Mouse (Mus musculus) Patski (cell line): ENCODE measurements around the gene Myo16. TPM values are rescaled to one million over a fixed set of nuclear protein-coding genes. Genes with fewer than 3 reads are reported as not detected.

ENCODE experiments used
- ATAC-seq: fragments of 100-300 bp; one replicate; pipeline ENCODE4 v1.8.0; 2021
- CTCF ChIA-PET: fragments of 350-600 bp; sonication (Branson Sonifier 250); formaldehyde crosslinking; loops from one replicate; lab custom pipeline; 2022; ENCODE audit warnings: inconsistent platforms; lab: Charles Lee
- POLR2A ChIA-PET: fragments of 350-600 bp; sonication (Branson Sonifier 250); formaldehyde crosslinking; loops from one replicate; lab custom pipeline; 2022; ENCODE audit warnings: antibody characterized with exemption, inconsistent platforms; lab: Charles Lee
- DNase-seq: peaks from one replicate; pipeline ENCODE4 v3.0.0-alpha.2; 2011; ENCODE audit warnings: low read depth, low spot score
- H3K27me3 ChIP-seq: fragments of 371-371 bp; one replicate; pipeline ENCODE4 v1.5.1; 2021
- CTCF ChIP-seq: fragments of 100-300 bp; IDR thresholded peaks from one replicate; pipeline ENCODE4 v1.5.1; 2021
- in situ Hi-C: fragments of 300-500 bp; cut with MboI; formaldehyde crosslinking; loops from 3 replicates; pipeline ENCODE4 v1.11.1; 2018; ENCODE audit warnings: low pct_unique_long_range_greater_than_20kb, mixed read lengths
- polyA plus RNA-seq: library from polyadenylated mRNA; unstranded; gene quantifications from one replicate; pipeline ENCODE4 v1.2.3, GENCODE M21; 2021

Myo16 gene
- polyA plus RNA-seq, 1 experiment from 2014 or later = 0.05 TPM

DNA sequence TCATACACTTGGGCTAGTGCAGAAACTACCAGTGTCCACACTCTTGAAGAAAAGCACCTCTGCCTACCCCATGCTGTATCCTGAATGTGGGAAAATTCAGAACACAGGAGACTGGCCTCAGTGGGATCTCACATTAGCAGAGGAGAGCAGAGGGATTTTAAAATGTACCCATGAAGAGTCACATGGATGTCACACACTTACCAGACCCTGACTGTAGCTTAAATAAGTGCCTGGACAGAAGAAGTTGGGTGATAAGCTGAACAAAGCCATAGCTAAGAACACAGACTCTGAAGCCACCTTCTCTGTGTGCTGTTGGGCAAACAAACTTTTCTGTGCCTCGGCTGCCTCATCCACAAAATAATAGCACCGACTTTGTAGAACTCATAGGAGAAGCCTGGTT, 477.3 kb downstream of the Myo16 start:
- DNase-seq = no peak
- ATAC-seq = no peak
- no peaks in the 10 kb centered on the region for H3K27me3 ChIP-seq
- TF ChIP-seq CTCF = no peak
- ChIA-PET CTCF (interaction anchor here (1.4 to 1.5 kb wide), 2 partner anchors 9 to 33 kb away, joined by 4 to 9 read pairs; no protein-coding TSS in a partner anchor), POLR2A (no interaction called here)
- in situ Hi-C loops = no loop called here

DNA sequence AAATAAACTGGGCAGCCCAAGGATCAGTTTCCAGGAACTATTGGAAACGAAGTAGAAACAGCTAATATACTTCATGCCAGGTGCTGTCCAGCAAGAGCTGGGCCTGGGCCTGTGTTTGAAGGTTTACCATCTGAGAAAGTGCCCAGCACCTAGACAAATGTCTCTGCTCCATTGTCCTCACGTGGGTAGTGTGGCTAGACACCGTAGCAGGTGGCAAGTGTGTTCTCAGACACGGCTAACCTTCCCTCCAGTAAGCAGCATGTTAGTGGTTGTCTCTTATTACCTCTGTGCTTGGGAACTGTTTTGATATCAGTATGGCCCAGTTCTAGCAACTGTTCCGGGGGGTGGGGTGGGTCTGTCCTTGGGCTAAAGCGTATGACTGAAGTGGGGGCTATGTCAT, 478.9 kb downstream of the Myo16 start:
- in situ Hi-C loops = no loop called here
- no peak for ATAC-seq
- DNase-seq = no peak
- TF ChIP-seq CTCF = no peak
- POLR2A ChIA-PET = no interaction called here
- CTCF ChIA-PET = interaction anchor here (0.7 to 1.2 kb wide), 3 partner anchors 26 to 230 kb away, joined by 3 to 4 read pairs (median 3); no protein-coding TSS in a partner anchor
- no peaks in the 10 kb centered on the region for H3K27me3 ChIP-seq

DNA sequence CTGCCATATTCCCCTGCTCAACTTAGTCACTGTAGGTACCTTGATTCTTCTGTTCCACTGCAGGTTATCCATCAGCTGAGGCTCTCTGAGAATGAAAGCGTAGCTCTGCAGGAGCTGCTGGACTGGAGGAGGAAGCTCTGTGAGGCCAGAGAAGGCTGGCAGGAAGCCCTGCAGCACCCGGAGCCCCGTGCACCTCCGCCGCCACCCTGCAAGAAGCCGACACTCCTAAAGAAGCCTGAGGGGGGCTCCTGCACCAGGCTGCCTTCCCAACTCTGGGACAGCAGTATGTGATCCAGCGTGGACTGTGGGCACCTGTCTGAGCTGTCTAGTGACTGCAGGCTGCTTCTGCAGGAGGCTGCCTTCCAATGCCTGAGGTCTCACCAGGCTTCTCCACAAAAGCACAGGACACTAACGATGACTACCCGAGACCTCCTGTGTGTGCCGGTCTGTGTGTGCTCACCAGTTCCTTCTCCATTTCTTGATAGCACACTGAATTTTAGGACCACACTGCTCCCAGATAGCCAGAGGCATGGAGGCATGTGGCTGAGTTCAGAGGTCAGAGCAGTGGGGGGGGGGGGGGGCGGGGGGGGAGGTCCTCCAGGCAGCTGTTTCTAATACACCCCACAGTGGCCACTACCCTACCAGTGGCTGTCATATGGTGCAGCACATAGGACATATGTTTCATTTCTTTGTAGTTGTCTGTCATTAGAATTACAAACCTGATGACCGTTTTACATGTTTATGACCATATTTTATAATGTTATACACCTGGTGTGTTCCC, 479.8 kb downstream of the Myo16 start:
- ATAC-seq (no peak), DNase-seq (no peak)
- in situ Hi-C loops = no loop called here
- no peak for TF ChIP-seq CTCF
- ChIA-PET POLR2A (no interaction called here), CTCF (interaction anchor here (0.7 to 1.2 kb wide), 3 partner anchors 27 to 229 kb away, joined by 3 to 4 read pairs (median 3); no protein-coding TSS in a partner anchor)
- H3K27me3 ChIP-seq = no peaks in the 10 kb centered on the region

DNA sequence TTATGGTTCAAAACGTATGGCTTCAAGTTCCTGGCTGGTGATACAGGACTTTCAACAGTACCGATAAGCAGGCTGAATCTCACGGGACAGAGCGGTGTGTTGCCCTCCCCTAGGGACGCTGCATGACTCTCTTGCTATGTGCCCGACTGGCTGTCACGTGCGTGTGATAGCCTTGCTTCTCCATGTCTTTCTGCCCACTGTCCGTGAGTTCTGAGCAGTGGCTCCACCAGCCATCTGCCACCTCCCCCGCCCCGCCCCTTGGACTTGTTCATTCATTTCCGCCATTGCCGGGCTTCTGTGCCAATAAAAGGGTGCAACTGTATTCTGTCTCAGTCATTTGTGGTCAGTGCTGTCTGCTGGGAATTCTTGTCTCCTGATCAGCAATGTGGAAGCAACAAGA, 480.7 kb downstream of the Myo16 start:
- in situ Hi-C loops = no loop called here
- DNase-seq (no peak), ATAC-seq (no peak)
- ChIA-PET POLR2A (no interaction called here), CTCF (interaction anchor here (1.0 to 1.4 kb wide), 2 partner anchors 15 to 30 kb away, joined by 3 read pairs; no protein-coding TSS in a partner anchor)
- no peaks in the 10 kb centered on the region for H3K27me3 ChIP-seq
- no peak for TF ChIP-seq CTCF

DNA sequence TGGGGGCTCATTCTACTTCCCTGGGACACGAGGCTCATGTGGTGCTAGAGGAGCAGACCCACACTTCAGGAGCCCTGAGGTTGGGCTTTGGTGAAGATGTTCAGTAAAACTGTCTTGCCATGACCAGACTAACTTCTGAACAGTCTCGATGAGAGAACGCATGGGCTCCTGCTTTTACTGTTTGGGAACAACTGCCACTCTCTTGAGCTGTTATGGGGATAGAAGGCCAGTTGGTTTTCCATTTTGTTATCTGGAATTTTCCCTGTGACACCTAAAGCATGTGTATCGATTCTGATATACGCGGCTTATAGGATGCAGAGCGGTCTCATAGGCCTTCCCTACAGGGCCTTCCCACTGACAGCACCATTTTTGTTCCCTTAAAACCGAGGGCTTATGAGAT, 485.2 kb downstream of the Myo16 start:
- no peak for ATAC-seq

DNA sequence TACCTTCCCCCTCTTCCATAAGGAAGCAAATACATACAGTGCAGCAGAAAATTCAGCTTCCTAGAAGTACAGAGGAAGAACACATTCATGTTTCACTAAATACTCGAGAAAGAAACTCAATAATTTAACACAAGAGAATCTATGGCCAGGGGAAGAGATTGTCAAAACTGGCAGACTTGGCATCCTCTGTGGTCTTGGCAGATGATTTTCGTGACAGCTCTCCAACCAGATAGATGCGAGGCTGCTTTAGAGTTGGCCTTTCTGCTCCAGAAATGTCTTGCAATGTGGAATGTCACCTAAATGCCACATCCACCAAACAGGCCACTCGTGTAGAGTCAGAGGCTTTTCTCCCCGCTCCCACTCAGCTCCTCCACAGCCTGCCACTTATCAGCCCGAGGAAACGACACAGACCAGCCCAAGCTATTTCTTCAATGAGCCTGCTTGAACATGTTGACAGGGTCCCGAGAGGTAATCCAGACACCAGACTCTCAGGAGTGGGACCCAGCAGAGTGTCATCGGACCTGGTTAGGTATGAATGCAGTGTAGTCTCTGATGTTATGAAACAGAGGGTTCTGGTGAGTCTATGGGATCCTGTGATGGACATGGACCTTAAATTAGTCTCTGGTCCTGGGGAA, 486.6 kb downstream of the Myo16 start:
- no peaks in the 10 kb centered on the region for H3K27me3 ChIP-seq
- no peak for TF ChIP-seq CTCF
- DNase-seq (no peak), ATAC-seq (no peak)
- in situ Hi-C loops = no loop called here
- ChIA-PET POLR2A (interaction anchor here (0.6 to 1.5 kb wide), 2 partner anchors 10 to 629 kb away, joined by 3 to 5 read pairs; no protein-coding TSS in a partner anchor), CTCF (interaction anchor here (0.9 to 1.1 kb wide), 3 partner anchors 10 to 24 kb away, joined by 3 to 4 read pairs (median 4); no protein-coding TSS in a partner anchor)

More for the DNA sequence above, 485.2 kb downstream of the Myo16 start:
- CTCF ChIA-PET = no interaction called here
- POLR2A ChIA-PET = no interaction called here
- no peak for TF ChIP-seq CTCF
- in situ Hi-C loops = no loop called here
- DNase-seq = no peak
- H3K27me3 ChIP-seq = no peaks in the 10 kb centered on the region

DNA sequence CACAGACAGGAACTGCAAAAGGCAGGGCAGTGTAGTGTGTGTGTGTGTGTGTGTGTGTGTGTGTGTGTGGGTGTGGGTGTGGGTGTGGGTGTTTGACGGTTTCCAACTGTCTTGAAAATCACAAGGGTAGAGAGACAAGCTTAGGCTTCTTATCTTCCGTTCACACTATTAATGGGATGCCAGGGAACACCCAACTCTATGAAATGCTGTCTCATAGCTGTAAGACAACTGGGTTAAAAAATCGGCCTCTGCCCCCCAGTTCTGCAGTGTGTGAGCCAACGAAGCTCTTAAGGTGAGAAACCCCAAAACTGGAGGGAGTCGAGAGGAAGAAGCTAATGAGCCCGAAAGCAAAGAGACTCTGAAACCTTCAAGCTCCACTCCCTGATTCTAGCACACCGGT, 487.1 kb downstream of the Myo16 start:
- in situ Hi-C loops = no loop called here
- ChIA-PET CTCF (interaction anchor here (0.9 kb wide), 1 partner anchor 23 kb away, joined by 4 read pairs; no protein-coding TSS in a partner anchor), POLR2A (interaction anchor here (0.6 to 1.5 kb wide), 2 partner anchors 10 to 628 kb away, joined by 3 to 5 read pairs; no protein-coding TSS in a partner anchor)
- DNase-seq (no peak), ATAC-seq (no peak)
- no peak for TF ChIP-seq CTCF
- H3K27me3 ChIP-seq = no peaks in the 10 kb centered on the region

DNA sequence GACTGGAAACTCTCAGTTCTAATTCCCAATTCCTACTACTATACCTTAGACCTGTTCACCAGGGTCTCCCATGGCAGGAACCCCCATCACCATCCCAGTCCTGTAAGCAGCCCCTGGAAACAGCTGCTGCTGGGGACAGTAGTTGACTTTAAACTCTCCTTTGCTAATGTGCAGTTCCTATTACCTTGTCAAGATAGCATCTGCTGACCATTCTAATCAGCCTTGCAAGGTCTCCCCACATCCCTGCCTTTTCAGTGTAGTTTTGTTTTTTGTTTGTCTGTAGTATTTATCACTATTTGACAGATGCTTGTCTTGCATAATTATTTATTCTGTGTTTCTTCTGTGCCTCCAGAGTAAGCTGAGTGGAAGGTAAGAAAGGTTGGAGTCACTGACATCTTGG, 487.6 kb downstream of the Myo16 start:
- ATAC-seq (no peak), DNase-seq (no peak)
- no peaks in the 10 kb centered on the region for H3K27me3 ChIP-seq
- no peak for TF ChIP-seq CTCF
- CTCF ChIA-PET = interaction anchor here (0.9 kb wide), 1 partner anchor 12 kb away, joined by 3 read pairs; no protein-coding TSS in a partner anchor
- in situ Hi-C loops = no loop called here
- POLR2A ChIA-PET = interaction anchor here (1.5 kb wide), 1 partner anchor 9 kb away, joined by 5 read pairs; no protein-coding TSS in a partner anchor

DNA sequence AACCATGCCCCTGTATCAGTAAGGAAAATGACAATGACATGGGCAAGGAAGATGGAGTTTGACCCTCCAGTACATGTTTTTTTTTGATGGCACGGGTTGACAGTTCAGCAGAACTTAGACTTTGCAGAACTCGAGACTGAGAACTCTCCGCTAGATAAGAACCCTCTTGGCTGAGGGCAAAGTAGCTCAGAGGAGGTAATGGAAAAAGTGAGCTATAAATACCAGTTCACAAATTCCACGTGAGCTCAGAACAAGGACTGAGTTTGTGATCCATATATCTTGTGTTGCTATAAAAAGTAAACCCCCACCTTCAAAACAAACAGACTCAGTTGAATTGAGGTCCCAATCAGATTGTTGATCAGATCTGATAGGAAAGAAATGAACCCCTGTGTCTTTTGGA, 489.5 kb downstream of the Myo16 start:
- ATAC-seq (no peak), DNase-seq (no peak)
- in situ Hi-C loops = no loop called here
- no peak for TF ChIP-seq CTCF
- no peaks in the 10 kb centered on the region for H3K27me3 ChIP-seq
- POLR2A ChIA-PET = no interaction called here
- CTCF ChIA-PET = no interaction called here

DNA sequence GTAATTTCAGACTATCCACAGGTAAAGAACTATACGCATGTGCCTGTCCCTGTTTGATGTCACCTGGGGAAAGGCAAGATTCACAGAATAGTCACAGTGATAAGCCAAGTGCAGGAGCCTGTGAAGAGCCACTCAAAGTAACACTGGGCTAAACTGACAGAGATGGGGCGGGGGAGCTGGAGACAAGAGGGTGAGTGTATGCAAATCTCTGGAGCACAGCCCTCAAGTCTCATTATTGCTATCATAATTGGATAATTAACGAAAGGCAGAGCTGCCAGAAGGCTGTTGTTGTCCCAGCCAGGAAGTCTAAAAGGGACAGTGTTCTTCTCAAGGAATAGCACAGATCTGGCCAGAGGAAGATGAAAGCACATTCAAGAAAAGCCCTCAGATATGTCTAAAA, 490.8 kb downstream of the Myo16 start:
- in situ Hi-C loops = no loop called here
- CTCF ChIA-PET = interaction anchor here (1.0 to 1.4 kb wide), 2 partner anchors 103 to 148 kb away, joined by 3 read pairs; no protein-coding TSS in a partner anchor
- POLR2A ChIA-PET = no interaction called here
- H3K27me3 ChIP-seq = no peaks in the 10 kb centered on the region
- TF ChIP-seq CTCF = no peak
- ATAC-seq (no peak), DNase-seq (no peak)

DNA sequence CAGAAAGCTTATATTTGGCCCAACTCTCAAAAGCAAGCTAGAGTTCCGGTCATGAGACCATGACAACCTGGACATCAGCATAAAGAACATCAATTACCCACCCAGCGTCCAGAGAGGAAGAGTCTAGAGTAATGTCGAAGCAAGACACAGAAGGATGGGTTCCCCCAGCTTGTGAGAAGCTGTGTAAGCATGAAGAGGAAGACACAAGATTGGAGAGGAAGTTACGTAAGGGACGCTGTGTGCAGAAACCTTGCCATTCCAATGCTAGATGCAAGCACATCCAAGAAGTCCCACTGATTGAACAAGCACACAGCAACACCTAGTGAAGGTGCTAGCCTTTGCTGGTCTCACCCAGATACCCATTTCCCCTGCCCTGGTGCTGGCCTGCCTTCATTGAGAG, 492.0 kb downstream of the Myo16 start:
- CTCF ChIA-PET = interaction anchor here (0.9 to 1.4 kb wide), 2 partner anchors 101 to 519 kb away, joined by 3 read pairs; no protein-coding TSS in a partner anchor
- no peaks in the 10 kb centered on the region for H3K27me3 ChIP-seq
- DNase-seq = no peak
- no peak for TF ChIP-seq CTCF
- in situ Hi-C loops = no loop called here
- ATAC-seq = no peak
- POLR2A ChIA-PET = no interaction called here
